Mouse (Mus musculus) lung, postnatal 14 days (tissue): ENCODE results near the gene Ctbp2.

ENCODE experiments used
- DNase-seq: peaks from one replicate; pipeline ENCODE4 v3.0.0; 2021

Gene Ctbp2

DNA sequence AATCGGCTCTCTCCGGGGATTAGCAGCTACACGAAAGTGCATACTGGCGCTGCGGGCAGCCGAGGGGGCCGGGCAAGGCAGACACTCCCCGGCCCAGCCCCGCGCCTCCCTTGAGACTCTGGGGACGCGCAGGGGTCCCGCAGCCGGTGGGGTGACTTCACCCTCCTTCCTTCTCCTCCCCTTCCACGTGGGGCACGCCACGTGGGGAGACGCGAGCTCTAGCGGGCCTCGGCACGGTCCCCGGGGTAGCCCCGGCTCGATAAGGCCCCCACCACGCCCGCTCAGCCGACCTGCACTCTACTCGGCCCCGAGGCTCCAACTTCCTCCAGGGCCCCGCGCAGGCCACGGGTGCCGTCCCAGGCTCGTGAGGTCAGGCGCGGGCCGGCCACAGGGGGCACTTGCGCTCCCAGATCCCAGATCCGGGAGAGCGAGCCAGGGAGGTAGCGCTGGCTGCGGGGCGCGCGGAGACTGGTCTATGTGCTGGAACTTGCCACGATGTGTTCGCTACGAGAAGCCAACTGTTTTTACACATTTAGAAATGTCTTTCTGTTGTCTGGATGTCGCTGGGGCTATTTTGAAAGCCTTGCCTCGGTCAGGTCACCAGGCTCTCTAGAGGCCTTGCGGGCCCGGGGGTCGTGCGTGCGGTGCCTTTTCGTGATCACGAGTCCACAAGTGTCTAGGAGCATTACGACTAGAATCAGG is at the start of gene Ctbp2:
Gene Ctbp2 (minus strand): TSS at position 356 of the 702 bp plus-strand sequence.
- DNase-seq = peak; percentile 85

DNA sequence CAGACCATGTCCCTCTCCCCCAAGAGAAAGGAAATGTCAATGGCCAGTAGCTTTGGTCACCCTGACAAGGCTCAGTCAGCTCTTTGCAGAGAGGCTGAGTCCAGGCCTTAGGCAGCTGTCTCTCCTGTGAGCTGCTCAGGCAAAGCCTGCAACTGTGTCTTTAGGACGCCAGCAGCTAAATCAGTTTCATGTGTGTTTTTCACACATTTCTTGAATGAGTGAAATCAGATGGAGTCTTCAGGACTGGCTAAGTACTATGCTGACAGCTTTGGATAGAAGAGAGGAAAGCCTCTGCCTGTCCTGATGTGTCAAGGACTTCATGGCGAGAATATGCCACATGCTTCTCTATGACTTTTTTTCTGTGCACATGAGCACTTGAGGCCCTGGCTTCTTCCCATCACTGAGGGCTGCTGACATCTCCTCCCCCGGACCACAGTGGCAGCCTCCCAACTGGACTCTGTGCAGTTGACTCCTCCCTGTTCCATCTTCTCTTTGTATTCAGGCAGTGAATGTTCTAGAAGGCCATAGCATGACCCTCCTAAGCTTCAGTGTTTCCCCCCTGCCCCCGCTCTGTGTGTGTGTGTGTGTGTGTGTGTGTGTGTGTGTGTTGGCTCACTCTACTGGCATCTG is 47.4 kb upstream of the Ctbp2 start:
- peak; percentile 9 for DNase-seq

DNA sequence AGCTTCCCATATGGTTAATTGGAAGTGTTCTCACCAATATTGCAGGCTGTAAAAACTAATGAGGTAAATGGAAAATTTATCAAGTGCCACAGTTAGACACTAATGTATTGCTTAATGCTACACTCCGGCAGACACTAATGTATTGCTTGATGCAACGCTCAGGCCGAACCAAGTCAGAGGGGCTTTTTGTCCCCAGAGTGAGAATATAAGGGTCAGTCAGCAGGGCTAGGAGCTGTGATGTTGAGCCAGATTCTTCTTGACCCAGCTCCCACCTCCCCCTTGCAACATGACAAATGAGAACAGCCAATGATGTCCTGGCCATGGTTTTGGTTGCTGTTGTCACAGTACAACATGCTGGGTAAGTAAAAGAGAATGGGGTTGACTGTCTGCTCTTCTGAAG is 44.8 kb upstream of the Ctbp2 start:
- no peak for DNase-seq

GRCm38 (mm10) chr7:133167903-133168302 is 43.7 kb upstream of the Ctbp2 start:
- DNase-seq = no peak

- DNase-seq = no peak
These were observed 40.6 kb upstream of the Ctbp2 start for GRCm38 (mm10) chr7:133164770-133165169.

DNA sequence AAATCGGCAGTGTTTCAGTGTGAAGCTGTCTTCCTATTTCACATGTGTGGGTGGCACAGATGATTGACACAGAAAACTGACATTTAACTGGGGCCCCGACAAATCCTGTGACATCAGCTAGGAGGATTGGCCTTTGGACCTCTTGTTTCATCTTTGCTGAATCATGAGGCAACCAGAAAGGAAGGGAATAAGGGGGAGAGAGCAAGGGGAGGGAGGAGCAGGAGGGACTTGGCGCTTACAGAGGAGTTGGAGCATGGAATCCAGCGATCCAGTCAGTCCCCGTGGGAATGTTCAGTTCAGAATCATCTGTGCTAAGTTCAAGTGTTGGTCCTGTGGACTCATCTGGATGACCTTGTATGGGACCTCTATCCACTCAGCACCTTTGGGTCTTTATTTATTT is 38.9 kb upstream of the Ctbp2 start:
- no peak for DNase-seq

DNA sequence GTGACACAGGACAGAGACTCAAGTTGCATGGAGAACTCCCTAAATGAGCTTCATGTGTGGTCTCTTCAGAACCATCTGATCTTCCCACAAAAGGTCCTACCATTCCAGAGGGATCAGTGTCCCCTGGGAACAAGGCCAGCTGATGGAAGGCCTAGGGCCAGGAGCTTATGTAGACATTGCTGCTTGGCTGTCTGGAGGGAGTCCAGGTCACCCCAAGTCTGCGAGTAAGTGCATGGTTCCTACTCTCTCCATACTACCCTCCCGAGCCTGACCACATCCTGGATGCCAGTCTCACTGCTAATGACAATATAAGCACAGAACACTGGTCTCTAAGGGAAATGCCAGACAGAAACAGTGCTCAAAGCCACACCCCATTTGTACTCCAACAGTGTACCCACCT is 38.0 kb upstream of the Ctbp2 start:
- no peak for DNase-seq

- DNase-seq = no peak
These were observed 37.4 kb upstream of the Ctbp2 start for GRCm38 (mm10) chr7:133161362-133162080.

DNA sequence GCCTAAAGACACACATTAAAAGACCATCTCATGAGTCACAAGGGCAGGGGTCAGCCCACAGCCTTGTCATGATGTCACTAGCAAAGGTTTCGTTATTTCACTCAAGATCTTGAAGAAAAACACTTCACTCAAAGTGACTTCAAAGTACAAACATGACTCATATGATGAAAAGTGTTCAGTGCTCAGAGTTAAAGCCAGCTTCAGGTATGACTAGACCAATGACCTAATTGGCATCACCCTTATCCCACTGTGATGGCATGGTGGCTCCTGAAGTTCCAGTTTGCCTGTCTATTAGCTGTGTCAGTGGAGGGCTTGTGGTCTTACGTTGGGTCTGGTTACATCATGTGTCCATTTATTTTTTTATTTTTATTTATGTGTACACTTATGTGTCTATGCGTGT is 35.4 kb upstream of the Ctbp2 start:
- DNase-seq = no peak

DNA sequence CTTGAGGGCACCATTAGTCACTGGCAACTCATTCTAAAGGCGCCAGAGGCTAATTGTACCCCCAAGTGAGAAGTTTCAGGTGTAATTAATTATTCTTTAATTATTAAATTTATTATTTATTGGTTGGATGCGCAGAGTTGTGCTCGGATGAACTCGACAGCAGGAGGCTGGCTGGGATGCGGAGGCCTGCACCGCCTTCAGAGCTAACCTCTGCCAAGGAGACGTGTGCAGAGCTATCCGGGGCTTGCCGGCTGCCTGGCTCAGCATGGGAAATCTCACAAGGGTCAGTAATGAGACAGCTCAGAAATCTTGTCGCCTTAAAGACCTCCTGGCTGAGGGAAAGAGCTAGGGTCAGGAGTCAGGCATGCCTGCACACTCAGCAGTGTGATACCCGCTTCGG is 31.5 kb upstream of the Ctbp2 start:
- no peak for DNase-seq

DNA sequence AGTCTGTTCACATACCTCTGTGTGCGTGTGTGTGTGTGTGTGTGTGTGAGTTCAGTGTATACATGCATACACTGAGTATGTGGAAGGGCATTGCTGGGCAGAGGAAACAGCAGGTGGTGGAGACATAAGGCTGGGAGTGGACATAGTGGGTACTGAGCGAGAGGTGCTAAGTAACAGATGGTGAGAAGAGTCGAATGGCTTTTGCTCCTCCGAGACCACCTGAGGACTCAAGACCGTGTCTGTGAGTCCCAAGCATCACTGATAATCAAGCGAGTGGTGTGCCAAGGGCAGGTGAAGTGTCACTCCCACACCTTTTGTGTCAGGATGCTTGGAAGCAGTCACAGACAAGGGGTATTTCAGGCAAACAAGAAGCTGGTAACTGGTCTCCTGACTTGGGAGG is 30.7 kb upstream of the Ctbp2 start:
- no peak for DNase-seq

- no peak for DNase-seq
These were observed 15.7 kb upstream of the Ctbp2 start for GRCm38 (mm10) chr7:133139689-133140336.

GRCm38 (mm10) chr7:133133552-133133951 is 9.4 kb upstream of the Ctbp2 start:
- DNase-seq = no peak

GRCm38 (mm10) chr7:133132702-133133101 is 8.5 kb upstream of the Ctbp2 start:
- DNase-seq = no peak

- DNase-seq = no peak
These were observed 739 bp upstream of the Ctbp2 start for GRCm38 (mm10) chr7:133124701-133125485.

- DNase-seq = peak; percentile 71
These were observed 733 bp downstream of the Ctbp2 start, which contains the start of gene Fgfr2 for GRCm38 (mm10) chr7:133123244-133123998. TSS of gene Fgfr2 (minus strand) at chr7:133123350.

- peak; percentile 58 for DNase-seq
These were observed 1.5 kb downstream of the Ctbp2 start for GRCm38 (mm10) chr7:133122379-133123243.

DNA sequence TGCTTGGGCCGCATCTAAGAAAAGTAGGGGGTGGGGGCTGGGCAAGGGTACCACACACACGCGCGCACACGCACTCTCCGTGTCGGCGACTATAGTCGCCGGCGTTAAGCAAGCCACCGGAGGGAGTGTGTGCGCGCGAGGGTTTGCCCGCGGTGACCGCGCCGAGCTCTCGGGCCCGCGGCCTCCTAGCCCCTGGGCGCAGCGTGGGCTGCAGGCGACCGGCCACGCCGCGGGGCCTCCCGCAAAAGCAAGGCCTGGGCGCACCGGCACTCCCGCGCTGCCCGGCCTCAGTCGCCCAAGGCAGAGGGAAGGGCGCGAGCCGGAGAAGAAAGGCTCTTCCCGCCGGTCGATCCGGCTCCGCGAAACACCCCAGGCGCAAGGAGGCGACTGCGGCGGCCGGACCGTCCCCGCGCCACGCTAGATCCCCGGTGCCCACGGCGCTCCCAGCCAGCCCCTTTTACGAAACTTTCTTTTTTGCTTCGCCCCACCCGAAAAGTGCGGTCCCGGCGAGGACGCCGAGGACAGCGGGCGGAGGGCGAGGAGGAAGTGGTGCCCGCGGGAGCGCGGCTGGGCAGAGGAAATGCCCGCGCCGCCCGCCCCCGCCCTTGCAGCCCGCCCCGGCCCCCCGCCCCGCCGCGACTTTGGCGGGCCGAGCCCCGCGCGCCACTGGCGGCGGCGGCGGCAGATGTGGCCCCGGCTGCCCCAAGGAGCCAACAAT is 2.3 kb downstream of the Ctbp2 start:
- peak; percentile 58 for DNase-seq

DNA sequence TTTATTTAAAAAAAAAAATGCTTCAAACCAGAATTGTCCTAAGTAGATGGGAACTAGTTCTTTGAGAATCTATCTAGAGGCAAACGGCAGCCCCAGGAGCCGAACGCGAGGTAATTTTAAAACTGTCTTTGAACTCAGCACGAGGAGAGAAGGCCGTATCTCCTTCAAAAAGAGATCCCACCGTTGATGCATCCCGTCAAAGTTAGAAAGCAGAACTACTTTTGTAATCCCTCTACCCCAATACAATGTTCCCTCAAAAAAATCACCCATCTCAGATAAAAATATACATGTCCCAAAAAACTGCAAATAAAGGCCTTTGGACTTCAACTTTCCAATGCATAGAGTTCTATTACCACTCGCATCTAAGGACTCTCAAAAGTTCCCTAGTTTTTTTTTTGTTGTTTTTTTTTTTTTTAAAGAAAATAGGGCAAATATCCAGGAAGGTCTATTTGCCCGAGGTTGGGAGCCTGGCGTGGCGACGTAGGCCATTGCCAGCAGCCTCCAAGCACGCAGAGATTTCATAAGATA is 3.0 kb downstream of the Ctbp2 start:
- DNase-seq = no peak

- no peak for DNase-seq
These were observed 3.9 kb downstream of the Ctbp2 start for GRCm38 (mm10) chr7:133120221-133120751.
